Mouse (Mus musculus) spleen, adult 2 months (tissue): Measurements from ENCODE around the gene Sfmbt2.

ENCODE experiments used
- CTCF ChIP-seq: fragments of 200-500 bp; IDR thresholded peaks from 2 replicates; pipeline ENCODE4 v1.5.1; 2011; ENCODE audit warnings: mild to moderate bottlenecking, inconsistent platforms; ENCODE audit not compliant: insufficient read depth, insufficient read length, insufficient replicate concordance; ENCODE audit errors: extremely low read depth
- POLR2A ChIP-seq: fragments of 200-500 bp; IDR thresholded peaks from 2 replicates; pipeline ENCODE4 v1.6.1; 2011; ENCODE audit warnings: low read depth, low read length, inconsistent platforms

GRCm38 (mm10) chr2:10373508-10374206 lies 3.3 kb downstream of the Sfmbt2 start:
- no peak for TF ChIP-seq CTCF
- TF ChIP-seq POLR2A, result no peak
